Mouse (Mus musculus) left cerebral cortex, postnatal 14 days (tissue): ENCODE data around the gene Gdf2. TPM values are rescaled to one million over a fixed set of nuclear protein-coding genes. Genes with fewer than 3 reads are reported as not detected.

Source experiments
- DNase-seq, 2 experiments: peaks; one replicate each; pipeline ENCODE4 v3.0.0; 2021 to 2022; ENCODE audit warnings: low spot score in 2 of 2, mixed read lengths in 1 of 2
- intact Hi-C: fragments of 180-260 bp; cut with DNase I; formaldehyde crosslinking; loops from one replicate; pipeline ENCODE4 v1.15.1; 2025
- total RNA-seq, 2 experiments: library from RNA; stranded (reverse); gene quantifications; 2 replicates each; pipeline ENCODE4 v1.2.3; 2021

Gdf2 gene
- total RNA-seq, 2 experiments from 2014 or later: not detected

- intact Hi-C loops: no loop called here
These were observed 11.6 kb downstream of the Gdf2 start for GRCm38 (mm10) chr14:33952233-33952981.

GRCm38 (mm10) chr14:33953761-33954160 is 12.9 kb downstream of the Gdf2 start, which contains the start of gene Rbp3:
TSS of gene Rbp3 (plus strand) at chr14:33954003.
- intact Hi-C loops: no loop called here
- DNase-seq: no peak

More at GRCm38 (mm10) chr14:33952233-33952981, 11.6 kb downstream of the Gdf2 start:
- DNase-seq: no peak

GRCm38 (mm10) chr14:33956055-33956454 is 15.2 kb downstream of the Gdf2 start:
- intact Hi-C loops: loop anchor here (5.0 kb wide), 1 partner anchor 111 kb away; no protein-coding TSS in a partner anchor
- DNase-seq: no peak

GRCm38 (mm10) chr14:33958186-33958585 is 17.3 kb downstream of the Gdf2 start:
- intact Hi-C loops: loop anchor here (5.0 kb wide), 1 partner anchor 109 kb away; no protein-coding TSS in a partner anchor
- DNase-seq: no peak

GRCm38 (mm10) chr14:33958841-33959240 is 18.0 kb downstream of the Gdf2 start:
- intact Hi-C loops: loop anchor here (5.0 kb wide), 1 partner anchor 108 kb away; no protein-coding TSS in a partner anchor
- no peak for DNase-seq

- peak; percentile 61 to 67 for DNase-seq
- intact Hi-C loops: loop anchor here (5.0 kb wide), 1 partner anchor 108 kb away; no protein-coding TSS in a partner anchor
These were observed 18.5 kb downstream of the Gdf2 start for GRCm38 (mm10) chr14:33959341-33959740.

- no peak for DNase-seq
- intact Hi-C loops: no loop called here
These were observed 24.8 kb downstream of the Gdf2 start for GRCm38 (mm10) chr14:33965675-33966074.

GRCm38 (mm10) chr14:33972679-33973078 is 31.8 kb downstream of the Gdf2 start:
- no peak for DNase-seq
- intact Hi-C loops: loop anchor here (10.0 kb wide), 1 partner anchor 232 kb away; the partner anchor contains the start of gene Gprin2

- peak in 1 of 2 experiments; percentile 30 for DNase-seq
- intact Hi-C loops: loop anchor here (10.0 kb wide), 1 partner anchor 230 kb away; the partner anchor contains the start of gene Gprin2
These were observed 33.9 kb downstream of the Gdf2 start for GRCm38 (mm10) chr14:33974752-33975151.

GRCm38 (mm10) chr14:33977748-33978147 is 36.9 kb downstream of the Gdf2 start:
- DNase-seq: no peak
- intact Hi-C loops: loop anchor here (10.0 kb wide), 1 partner anchor 227 kb away; the partner anchor contains the start of gene Gprin2

- intact Hi-C loops: loop anchor here (10.0 kb wide), 1 partner anchor 226 kb away; the partner anchor contains the start of gene Gprin2
- peak in 1 of 2 experiments; percentile 16 for DNase-seq
These were observed 37.8 kb downstream of the Gdf2 start, which contains the start of gene Zfp488 for GRCm38 (mm10) chr14:33978604-33979059. TSS of gene Zfp488 (minus strand) at chr14:33978764.

- intact Hi-C loops: no loop called here
- DNase-seq: no peak
These were observed 48.4 kb downstream of the Gdf2 start for GRCm38 (mm10) chr14:33989201-33989600.

GRCm38 (mm10) chr14:33991971-33992370 is 51.1 kb downstream of the Gdf2 start:
- DNase-seq: no peak
- intact Hi-C loops: no loop called here

- DNase-seq: no peak
- intact Hi-C loops: no loop called here
These were observed 52.2 kb downstream of the Gdf2 start for GRCm38 (mm10) chr14:33993051-33993450.

- no peak for DNase-seq
- intact Hi-C loops: no loop called here
These were observed 52.9 kb downstream of the Gdf2 start for GRCm38 (mm10) chr14:33993521-33994289.

Other genes with a start within 250 kb of the Gdf2 start
- gene Gdf10, start 17.5 kb upstream of the Gdf2 start, total RNA-seq: 1 to 10 TPM; 5.4 to 5.6 TPM
- not detected for gene Rbp3, start 13.0 kb downstream of the Gdf2 start, total RNA-seq
- gene Zfp488, start 37.7 kb downstream of the Gdf2 start, total RNA-seq: 1 to 10 TPM; 4.8 to 5.9 TPM
- gene Gm30083, start 74.1 kb downstream of the Gdf2 start, total RNA-seq: not detected
- gene Gm5460, start 75.7 kb downstream of the Gdf2 start, total RNA-seq: not detected
- gene Antxrl, start 111.7 kb downstream of the Gdf2 start, total RNA-seq: not detected
- under 1 TPM; 0.76 to 0.97 TPM for gene Anxa8, start 144.9 kb downstream of the Gdf2 start, total RNA-seq
- gene A630023A22Rik, start 161.7 kb downstream of the Gdf2 start, total RNA-seq: not detected
- not detected for gene Npy4r, start 211.4 kb downstream of the Gdf2 start, total RNA-seq